Mouse (Mus musculus): ENCODE measurements around the gene Tmem170.
"Not testable (repeated sequence)": the region's sequence is repeated elsewhere in the genome, so short reads cannot be mapped to it uniquely, and the experiment has no call there.

Gene Tmem170

GRCm38 (mm10) chr8:111875758-111876157, 792 bp downstream of the Tmem170 start:
- in situ Hi-C loops (cut with MboI, MseI), result no loop called here

GRCm38 (mm10) chr8:111871278-111871677, 5.3 kb downstream of the Tmem170 start:
- in situ Hi-C loops (cut with MboI, MseI), result no loop called here

- in situ Hi-C loops (cut with MboI, MseI), result no loop called here
These were observed 6.2 kb downstream of the Tmem170 start for GRCm38 (mm10) chr8:111870379-111870778.

- in situ Hi-C loops (cut with MboI, MseI), result no loop called here
These were observed 7.9 kb downstream of the Tmem170 start for GRCm38 (mm10) chr8:111868664-111869063.

- in situ Hi-C loops (cut with MboI, MseI), result no loop called here
These were observed 10.7 kb downstream of the Tmem170 start for GRCm38 (mm10) chr8:111865857-111866256.

GRCm38 (mm10) chr8:111865130-111865852, 11.3 kb downstream of the Tmem170 start:
- in situ Hi-C loops (cut with MboI, MseI), result no loop called here

GRCm38 (mm10) chr8:111864648-111865047, 11.9 kb downstream of the Tmem170 start:
- in situ Hi-C loops (cut with MboI, MseI), result loop anchor here (5.0 kb wide), 1 partner anchor 143 kb away; no protein-coding TSS in a partner anchor

- in situ Hi-C loops (cut with MboI, MseI), result loop anchor here (5.0 kb wide), 1 partner anchor 144 kb away; no protein-coding TSS in a partner anchor
These were observed 13.3 kb downstream of the Tmem170 start for GRCm38 (mm10) chr8:111863280-111863679.

GRCm38 (mm10) chr8:111855977-111856376, 20.6 kb downstream of the Tmem170 start:
- in situ Hi-C loops (cut with MboI, MseI), result no loop called here

- in situ Hi-C loops (cut with MboI, MseI), result no loop called here
These were observed 22.6 kb downstream of the Tmem170 start, which contains the start of gene Cfdp1 for GRCm38 (mm10) chr8:111853861-111854501. TSS of gene Cfdp1 (minus strand) at chr8:111854291.

GRCm38 (mm10) chr8:111853219-111853618, 23.3 kb downstream of the Tmem170 start:
- in situ Hi-C loops (cut with MboI, MseI), result not testable (repeated sequence)

- in situ Hi-C loops (cut with MboI, MseI), result no loop called here
These were observed 29.8 kb downstream of the Tmem170 start for GRCm38 (mm10) chr8:111846746-111847145.

- in situ Hi-C loops (cut with MboI, MseI), result loop anchor here (10.0 kb wide), 1 partner anchor 141 kb away; the partner anchor contains the start of gene Ctrb1
These were observed 41.0 kb downstream of the Tmem170 start for GRCm38 (mm10) chr8:111835540-111835939.

GRCm38 (mm10) chr8:111834011-111834410, 42.5 kb downstream of the Tmem170 start:
- in situ Hi-C loops (cut with MboI, MseI), result loop anchor here (10.0 kb wide), 1 partner anchor 139 kb away; the partner anchor contains the start of gene Ctrb1

GRCm38 (mm10) chr8:111832983-111833382, 43.6 kb downstream of the Tmem170 start:
- in situ Hi-C loops (cut with MboI, MseI), result loop anchor here (10.0 kb wide), 1 partner anchor 138 kb away; the partner anchor contains the start of gene Ctrb1

GRCm38 (mm10) chr8:111831996-111832395, 44.6 kb downstream of the Tmem170 start:
- in situ Hi-C loops (cut with MboI, MseI), result loop anchor here (10.0 kb wide), 1 partner anchor 137 kb away; the partner anchor contains the start of gene Ctrb1

- in situ Hi-C loops (cut with MboI, MseI), result no loop called here
These were observed 48.0 kb downstream of the Tmem170 start for GRCm38 (mm10) chr8:111828595-111828994.

GRCm38 (mm10) chr8:111825219-111825618, 51.3 kb downstream of the Tmem170 start:
- in situ Hi-C loops (cut with MboI, MseI), result no loop called here

- in situ Hi-C loops (cut with MboI, MseI), result no loop called here
These were observed 52.2 kb downstream of the Tmem170 start for GRCm38 (mm10) chr8:111824334-111824733.

GRCm38 (mm10) chr8:111821199-111821598, 55.4 kb downstream of the Tmem170 start:
- in situ Hi-C loops (cut with MboI, MseI), result no loop called here

GRCm38 (mm10) chr8:111820691-111821090, 55.9 kb downstream of the Tmem170 start:
- in situ Hi-C loops (cut with MboI, MseI), result no loop called here

- in situ Hi-C loops (cut with MboI, MseI), result no loop called here
These were observed 56.5 kb downstream of the Tmem170 start for GRCm38 (mm10) chr8:111820018-111820417.

- in situ Hi-C loops (cut with MboI, MseI), result no loop called here
These were observed 58.0 kb downstream of the Tmem170 start for GRCm38 (mm10) chr8:111818556-111818955.

All from T-helper 2 cell (primary cell).